Mouse (Mus musculus) retina, embryonic 14.5 days (tissue): ENCODE results near the gene Dcn.

Experiments used
- DNase-seq: peaks from one replicate; pipeline ENCODE4 v3.0.0-alpha.2; 2015; ENCODE audit warnings: low spot score

Gene Dcn

GRCm38 (mm10) chr10:97564957-97565856 lies 85.8 kb downstream of the Dcn start, which contains the start of gene Lum:
Gene Lum (plus strand): TSS chr10:97565128.
- no peak for DNase-seq

- no peak for DNase-seq
Observed at GRCm38 (mm10) chr10:97567489-97568135, 88.2 kb downstream of the Dcn start.
